In genomic region chr12:113610924-113611323, GRCm38 (mm10) we compare ENCODE assay signal across 9 mouse cellular contexts.
DNase-seq lines count a peak whose midpoint lies in the region; ATAC-seq lines count a peak whose summit lies in the region.
"Had no signal": no experiment of that assay in that cellular context is flagged by ENCODE, and none has a peak within 500 bp of the region (broad histone marks: within the 10 kb centered on the region; RNA-seq: fewer than 3 reads in every experiment).

No protein-coding gene starts in this region.

- no peaks in the 10 kb centered on the region for H3K9me3 ChIP-seq in neural tube, embryonic 11.5 days (ENCODE audit: control insufficient read depth, low read length)
- H3K9me3 ChIP-seq in forebrain, embryonic 15.5 days: 0 out of 2 replicates have a peak, but pooled peaks cover 6% of the 10 kb centered on the region
- H3K9me3 ChIP-seq: stomach, embryonic 15.5 days had no signal

- H3K9ac ChIP-seq in neural tube, embryonic 11.5 days (ENCODE audit: low read length): no peak overlapping the region
- H3K9ac ChIP-seq in forebrain, embryonic 15.5 days (replicated peaks): no peak overlapping the region
- H3K9ac ChIP-seq: stomach, embryonic 15.5 days had no signal

- no peak overlapping the region for H3K4me3 ChIP-seq in neural tube, embryonic 11.5 days (ENCODE audit: low read depth, low read length)
- H3K4me3 ChIP-seq in forebrain, embryonic 15.5 days: no peak overlapping the region
- H3K4me3 ChIP-seq: stomach, embryonic 15.5 days had no signal

- no peak overlapping the region for H3K4me2 ChIP-seq in neural tube, embryonic 11.5 days (ENCODE audit: low read depth)
- no peak overlapping the region for H3K4me2 ChIP-seq in forebrain, embryonic 15.5 days (replicated peaks)
- H3K4me2 ChIP-seq: stomach, embryonic 15.5 days had no signal

- WGBS in neural tube, embryonic 11.5 days: 51% methylated on average over 4 of the region's 4 CpGs
- WGBS in forebrain, embryonic 15.5 days: 44% methylated on average over 4 of the region's 4 CpGs

- ATAC-seq in CD4-positive, CD25-positive, alpha-beta regulatory T cell, adult 4 months: no peak
- no peak for ATAC-seq in neural tube, embryonic 11.5 days (ENCODE audit: insufficient read depth, low FRiP score, low TSS enrichment)
- ATAC-seq in forebrain, embryonic 15.5 days (replicated peaks): no peak

- H3K4me1 ChIP-seq in neural tube, embryonic 11.5 days (ENCODE audit: control insufficient read depth, insufficient read depth, low read length): no peaks in the 10 kb centered on the region
- H3K4me1 ChIP-seq in forebrain, embryonic 15.5 days: no peaks in the 10 kb centered on the region
- H3K4me1 ChIP-seq: stomach, embryonic 15.5 days had no signal

- no peaks in the 10 kb centered on the region for H3K36me3 ChIP-seq in neural tube, embryonic 11.5 days (ENCODE audit: control insufficient read depth, insufficient read depth, low read length)
- H3K36me3 ChIP-seq in forebrain, embryonic 15.5 days: no peaks in the 10 kb centered on the region
- H3K36me3 ChIP-seq: stomach, embryonic 15.5 days had no signal

- peak; percentile 67 for DNase-seq in CD4-positive, CD25-positive, alpha-beta regulatory T cell, adult 2 months (ENCODE audit: low read depth, low spot score)
- peak; percentile 48 for DNase-seq in kidney, postnatal 10 days
- DNase-seq in kidney, postnatal 14 days: no peak
- peak; percentile 71 for DNase-seq in ES-CJ7 (ENCODE audit: low read depth, low spot score)
- DNase-seq in embryo, embryonic 11.5 days (ENCODE audit: low read depth, low spot score): peak; percentile 14
- DNase-seq in neural tube, embryonic 11.5 days (ENCODE audit: low spot score): peak; percentile 11

- H3K27ac ChIP-seq in neural tube, embryonic 11.5 days (ENCODE audit: low read depth, low read length): no peak overlapping the region
- H3K27ac ChIP-seq in forebrain, embryonic 15.5 days (replicated peaks): no peak overlapping the region
- H3K27ac ChIP-seq: stomach, embryonic 15.5 days had no signal

- no peaks in the 10 kb centered on the region for H3K27me3 ChIP-seq in neural tube, embryonic 11.5 days (ENCODE audit: control insufficient read depth, insufficient read depth, low read length)
- no peaks in the 10 kb centered on the region for H3K27me3 ChIP-seq in forebrain, embryonic 15.5 days
- H3K27me3 ChIP-seq: stomach, embryonic 15.5 days had no signal
